Mouse (Mus musculus) embryonic facial prominence, embryonic 12.5 days (tissue): ENCODE data around the gene Mad1l1. TPM values are rescaled to one million over a fixed set of nuclear protein-coding genes. Genes with fewer than 3 reads are reported as not detected.
"Not testable (repeated sequence)": the region's sequence is repeated elsewhere in the genome, so short reads cannot be mapped to it uniquely, and the experiment has no call there.

ENCODE experiments used
- ATAC-seq: fragments of 200-750 bp; cut with Nextera tagmentation; 2 replicates; pipeline ENCODE4 v1.8.0; 2017; ENCODE audit not compliant: insufficient number of reproducible peaks, insufficient read depth, low FRiP score, low TSS enrichment
- H3K27ac ChIP-seq: fragments of 300-500 bp; sonication (generic); 2 replicates; pipeline ENCODE4 v1.5.1; 2016; ENCODE audit warnings: mild to moderate bottlenecking
- H3K27me3 ChIP-seq: fragments of 300-500 bp; sonication (generic); 2 replicates; pipeline ENCODE4 v1.6.1; 2016; ENCODE audit warnings: mild to moderate bottlenecking, moderate library complexity
- H3K36me3 ChIP-seq: fragments of 300-500 bp; sonication (generic); 2 replicates; pipeline ENCODE4 v1.6.1; 2016; ENCODE audit warnings: mild to moderate bottlenecking
- H3K4me1 ChIP-seq: fragments of 300-500 bp; sonication (generic); 2 replicates; pipeline ENCODE4 v1.6.1; 2016
- H3K4me2 ChIP-seq: fragments of 300-500 bp; sonication (generic); replicated peaks from 2 replicates; pipeline ENCODE4 v1.6.1; 2016; ENCODE audit warnings: mild to moderate bottlenecking, moderate library complexity
- H3K4me3 ChIP-seq: fragments of 300-500 bp; sonication (generic); 2 replicates; pipeline ENCODE4 v1.5.1; 2016; ENCODE audit warnings: mild to moderate bottlenecking
- H3K9ac ChIP-seq: fragments of 300-500 bp; sonication (generic); 2 replicates; pipeline ENCODE4 v1.6.1; 2016; ENCODE audit warnings: mild to moderate bottlenecking, moderate library complexity
- H3K9me3 ChIP-seq: fragments of 300-500 bp; sonication (generic); 2 replicates; pipeline ENCODE4 v1.6.1; 2016; ENCODE audit warnings: mild to moderate bottlenecking, moderate library complexity
- WGBS: fragments of 180-500 bp; shearing (Covaris S2); methylation state at CpG from one replicate; pipeline ENCODE4 v1.1.7; 2016; 5-methylcytosine and 5-hydroxymethylcytosine counted together
- polyA plus RNA-seq: library from polyadenylated mRNA; unstranded; fragments of >200 nt; fragmentation: Nextera tagmentation; extraction: Ambion mirVana; gene quantifications from 2 replicates; pipeline ENCODE4 v1.2.1, GENCODE M21; 2016

Mad1l1 gene
- polyA plus RNA-seq, result 56.3 TPM in 2 replicates

GRCm38 (mm10) chr5:140321042-140321755 is at the start of gene Mad1l1, which contains the start of gene Nudt1:
TSS of gene Mad1l1 (minus strand) at chr5:140321552.
TSS of gene Nudt1 (plus strand) at chr5:140321656.
- peak; percentile 80 for ATAC-seq
- H3K27ac ChIP-seq, result peak within 1 kb of the TSS; percentile 69
- H3K9me3 ChIP-seq, result no peaks in the 10 kb centered on the region
- peaks cover 11% of the 10 kb centered on the region for H3K4me1 ChIP-seq
- H3K36me3 ChIP-seq, result no peaks in the 10 kb centered on the region
- peak within 1 kb of the TSS; percentile 96 for H3K9ac ChIP-seq
- WGBS, result under 1% methylated on average over 60 of the region's 60 CpGs
- H3K4me3 ChIP-seq, result peak within 1 kb of the TSS; percentile 91
- H3K27me3 ChIP-seq, result no peaks in the 10 kb centered on the region
- peak within 1 kb of the TSS; percentile 76 for H3K4me2 ChIP-seq

- no peak overlapping the region for H3K9ac ChIP-seq
- 0 out of 2 replicates have a peak overlapping the region, but pooled peaks have one; percentile 61 for H3K27ac ChIP-seq
- no peaks in the 10 kb centered on the region for H3K27me3 ChIP-seq
- no peak for ATAC-seq
- no peaks in the 10 kb centered on the region for H3K4me1 ChIP-seq
- 64% methylated on average over 6 of the region's 6 CpGs for WGBS
- no peak overlapping the region for H3K4me3 ChIP-seq
- 0 out of 2 replicates have a peak, but pooled peaks cover 6% of the 10 kb centered on the region for H3K36me3 ChIP-seq
- no peak overlapping the region for H3K4me2 ChIP-seq
- H3K9me3 ChIP-seq, result no peaks in the 10 kb centered on the region
Measured at GRCm38 (mm10) chr5:140370446-140371254, 49.3 kb upstream of the Mad1l1 start.

GRCm38 (mm10) chr5:140369466-140369865 is 48.1 kb upstream of the Mad1l1 start:
- Histone ChIP-seq H3K27me3 (no peaks in the 10 kb centered on the region), H3K36me3 (0 out of 2 replicates have a peak, but pooled peaks cover 6% of the 10 kb centered on the region), H3K4me3 (no peak overlapping the region), H3K4me2 (no peak overlapping the region), H3K27ac (no peak overlapping the region), H3K9ac (no peak overlapping the region), H3K9me3 (no peaks in the 10 kb centered on the region), H3K4me1 (no peaks in the 10 kb centered on the region)
- no peak for ATAC-seq
- WGBS, result 85% methylated on average over 2 of the region's 2 CpGs

GRCm38 (mm10) chr5:140368926-140369325 is 47.6 kb upstream of the Mad1l1 start:
- WGBS, result 92% methylated on average over 4 of the region's 4 CpGs
- no peaks in the 10 kb centered on the region for H3K9me3 ChIP-seq
- H3K27me3 ChIP-seq, result no peaks in the 10 kb centered on the region
- no peak for ATAC-seq
- H3K27ac ChIP-seq, result no peak overlapping the region
- no peak overlapping the region for H3K9ac ChIP-seq
- H3K36me3 ChIP-seq, result 0 out of 2 replicates have a peak, but pooled peaks cover 6% of the 10 kb centered on the region
- H3K4me3 ChIP-seq, result no peak overlapping the region
- no peak overlapping the region for H3K4me2 ChIP-seq
- H3K4me1 ChIP-seq, result no peaks in the 10 kb centered on the region

GRCm38 (mm10) chr5:140368126-140368525 is 46.8 kb upstream of the Mad1l1 start:
- not testable (repeated sequence) for H3K4me2 ChIP-seq, H3K4me1 ChIP-seq, H3K27me3 ChIP-seq, H3K27ac ChIP-seq, H3K4me3 ChIP-seq, H3K9me3 ChIP-seq, ATAC-seq, H3K36me3 ChIP-seq, H3K9ac ChIP-seq
- WGBS, result 88% methylated on average over 2 of the region's 2 CpGs

GRCm38 (mm10) chr5:140364415-140364814 is 43.1 kb upstream of the Mad1l1 start:
- Histone ChIP-seq H3K27ac (no peak overlapping the region), H3K9me3 (no peaks in the 10 kb centered on the region), H3K27me3 (no peaks in the 10 kb centered on the region), H3K4me1 (no peaks in the 10 kb centered on the region), H3K9ac (no peak overlapping the region), H3K36me3 (0 out of 2 replicates have a peak, but pooled peaks cover 12% of the 10 kb centered on the region), H3K4me2 (no peak overlapping the region), H3K4me3 (no peak overlapping the region)
- no peak for ATAC-seq
- 92% methylated on average over 5 of the region's 5 CpGs for WGBS

- no peaks in the 10 kb centered on the region for H3K4me1 ChIP-seq
- no peak overlapping the region for H3K4me3 ChIP-seq
- H3K36me3 ChIP-seq, result peaks cover 28% of the 10 kb centered on the region
- H3K9me3 ChIP-seq, result no peaks in the 10 kb centered on the region
- H3K27me3 ChIP-seq, result no peaks in the 10 kb centered on the region
- H3K9ac ChIP-seq, result no peak overlapping the region
- no peak for ATAC-seq
- H3K27ac ChIP-seq, result no peak overlapping the region
- 77% methylated on average over 14 of the region's 14 CpGs for WGBS
- no peak overlapping the region for H3K4me2 ChIP-seq
Measured at GRCm38 (mm10) chr5:140359930-140360674, 38.8 kb upstream of the Mad1l1 start.

- Histone ChIP-seq H3K9me3 (no peaks in the 10 kb centered on the region), H3K9ac (no peak overlapping the region), H3K4me1 (no peaks in the 10 kb centered on the region), H3K4me3 (no peak overlapping the region), H3K4me2 (no peak overlapping the region), H3K36me3 (peaks cover 51% of the 10 kb centered on the region), H3K27me3 (no peaks in the 10 kb centered on the region), H3K27ac (no peak overlapping the region)
- 78% methylated on average over 3 of the region's 3 CpGs for WGBS
- no peak for ATAC-seq
Measured at GRCm38 (mm10) chr5:140357466-140357865, 36.1 kb upstream of the Mad1l1 start.

GRCm38 (mm10) chr5:140355934-140356333 is 34.6 kb upstream of the Mad1l1 start:
- Histone ChIP-seq H3K36me3 (peaks cover 63% of the 10 kb centered on the region), H3K4me2 (no peak overlapping the region), H3K4me3 (no peak overlapping the region), H3K4me1 (no peaks in the 10 kb centered on the region), H3K27me3 (no peaks in the 10 kb centered on the region), H3K9ac (no peak overlapping the region), H3K9me3 (no peaks in the 10 kb centered on the region), H3K27ac (no peak overlapping the region)
- ATAC-seq, result no peak
- WGBS, result 88% methylated on average over 11 of the region's 11 CpGs

GRCm38 (mm10) chr5:140352352-140352751 is 31.0 kb upstream of the Mad1l1 start:
- Histone ChIP-seq H3K9ac (no peak overlapping the region), H3K27me3 (no peaks in the 10 kb centered on the region), H3K36me3 (peaks cover 58% of the 10 kb centered on the region), H3K4me2 (no peak overlapping the region), H3K4me1 (no peaks in the 10 kb centered on the region), H3K4me3 (no peak overlapping the region), H3K27ac (no peak overlapping the region), H3K9me3 (no peaks in the 10 kb centered on the region)
- 91% methylated on average over 6 of the region's 6 CpGs for WGBS
- no peak for ATAC-seq

- no peak for ATAC-seq
- H3K27me3 ChIP-seq, result no peaks in the 10 kb centered on the region
- H3K4me2 ChIP-seq, result no peak overlapping the region
- peaks cover 53% of the 10 kb centered on the region for H3K36me3 ChIP-seq
- no peaks in the 10 kb centered on the region for H3K4me1 ChIP-seq
- 95% methylated on average over 8 of the region's 8 CpGs for WGBS
- H3K9me3 ChIP-seq, result no peaks in the 10 kb centered on the region
- H3K4me3 ChIP-seq, result no peak overlapping the region
- no peak overlapping the region for H3K9ac ChIP-seq
- no peak overlapping the region for H3K27ac ChIP-seq
Measured at GRCm38 (mm10) chr5:140350731-140351497, 29.6 kb upstream of the Mad1l1 start.
